Mouse (Mus musculus): ENCODE measurements around the gene 4930452B06Rik. TPM values are rescaled to one million over a fixed set of nuclear protein-coding genes. Genes with fewer than 3 reads are reported as not detected.

4930452B06Rik gene
- polyA plus RNA-seq, 1 experiment from 2014 or later, result 1.5 TPM

GRCm38 (mm10) chr14:8449299-8449698 lies 216.7 kb downstream of the 4930452B06Rik start:
- H3K36me3 ChIP-seq, result no peaks in the 10 kb centered on the region
- H3K27ac ChIP-seq, result no peak overlapping the region
- ATAC-seq (ENCODE audit: low read depth) (peak; percentile 60), DNase-seq (no peak)
- no peaks in the 10 kb centered on the region for H3K9me3 ChIP-seq (replicated peaks)
- peaks cover 25% of the 10 kb centered on the region for H3K4me1 ChIP-seq (replicated peaks)
- no peak overlapping the region for H3K4me3 ChIP-seq (replicated peaks)
- no peak overlapping the region for H3K9ac ChIP-seq
- no peaks in the 10 kb centered on the region for H3K27me3 ChIP-seq
- H3K4me2 ChIP-seq, result no peak overlapping the region

GRCm38 (mm10) chr14:8447352-8447751 lies 218.7 kb downstream of the 4930452B06Rik start:
- ATAC-seq (ENCODE audit: low read depth), result no peak
- peaks cover 25% of the 10 kb centered on the region for H3K4me1 ChIP-seq (replicated peaks)
- no peaks in the 10 kb centered on the region for H3K36me3 ChIP-seq
- 71% methylated on average over 1 of the region's 1 CpGs for WGBS (ENCODE audit: insufficient replicate concordance)
- H3K9ac ChIP-seq, result no peak overlapping the region
- no peaks in the 10 kb centered on the region for H3K9me3 ChIP-seq (replicated peaks)
- no peak for DNase-seq
- H3K4me3 ChIP-seq (replicated peaks), result no peak overlapping the region
- H3K4me2 ChIP-seq, result no peak overlapping the region
- no peaks in the 10 kb centered on the region for H3K27me3 ChIP-seq
- H3K27ac ChIP-seq, result no peak overlapping the region

DNA sequence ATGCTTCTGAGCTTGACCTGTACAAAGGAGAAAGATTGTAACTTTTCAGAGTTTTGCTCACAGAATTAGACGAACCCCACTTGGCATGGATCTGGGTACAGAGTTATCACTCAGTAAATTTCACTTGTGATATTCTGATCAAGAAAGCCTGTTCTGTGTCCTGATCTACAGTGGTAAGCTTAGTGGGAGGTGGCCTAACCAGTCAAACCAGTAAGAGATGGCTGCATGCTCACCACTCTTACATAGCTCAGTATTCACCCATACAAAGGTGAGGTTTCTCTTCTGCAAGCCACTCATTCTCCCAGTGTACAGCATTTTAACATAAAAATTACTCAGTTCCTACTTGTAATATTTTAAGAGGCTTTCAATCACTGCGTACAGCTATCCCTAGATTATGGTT lies 221.7 kb downstream of the 4930452B06Rik start:
- WGBS (ENCODE audit: insufficient replicate concordance), result 62% methylated on average over 2 of the region's 2 CpGs
- ATAC-seq (ENCODE audit: low read depth) (no peak), DNase-seq (no peak)
- no peak overlapping the region for H3K9ac ChIP-seq
- peaks cover 2% of the 10 kb centered on the region; the same call in 1 of the 2 replicates for H3K4me1 ChIP-seq (replicated peaks)
- no peaks in the 10 kb centered on the region for H3K36me3 ChIP-seq
- no peaks in the 10 kb centered on the region for H3K9me3 ChIP-seq (replicated peaks)
- no peak overlapping the region for H3K27ac ChIP-seq
- H3K4me2 ChIP-seq, result no peak overlapping the region
- H3K4me3 ChIP-seq (replicated peaks), result no peak overlapping the region
- no peaks in the 10 kb centered on the region for H3K27me3 ChIP-seq

- DNase-seq (no peak), ATAC-seq (ENCODE audit: low read depth) (no peak)
- H3K36me3 ChIP-seq, result no peaks in the 10 kb centered on the region
- no peak overlapping the region for H3K9ac ChIP-seq
- no peaks in the 10 kb centered on the region for H3K4me1 ChIP-seq (replicated peaks)
- H3K4me3 ChIP-seq (replicated peaks), result no peak overlapping the region
- no peaks in the 10 kb centered on the region for H3K27me3 ChIP-seq
- WGBS (ENCODE audit: insufficient replicate concordance), result 71% methylated on average over 3 of the region's 3 CpGs
- H3K4me2 ChIP-seq, result no peak overlapping the region
- H3K9me3 ChIP-seq (replicated peaks), result no peaks in the 10 kb centered on the region
- no peak overlapping the region for H3K27ac ChIP-seq
Observed at GRCm38 (mm10) chr14:8442691-8443090, 223.3 kb downstream of the 4930452B06Rik start.

DNA sequence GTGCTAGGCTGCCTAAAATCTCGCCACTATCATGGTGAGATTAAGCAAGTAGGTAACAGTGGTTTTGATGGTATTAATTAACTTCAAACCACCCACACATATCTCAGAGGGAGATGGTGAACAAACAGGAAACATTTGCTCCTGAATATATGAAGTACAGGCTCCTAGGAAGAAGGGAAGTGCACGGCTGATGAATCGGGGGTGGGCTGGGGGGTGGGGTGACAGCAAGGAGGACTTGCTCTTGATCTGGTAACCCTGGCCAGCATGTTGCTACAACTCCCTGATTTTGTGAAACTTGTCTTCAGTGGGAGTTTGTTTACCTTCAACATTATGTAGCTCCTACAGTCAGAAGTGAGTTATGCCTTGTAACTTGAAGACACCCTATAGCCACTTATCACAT lies 224.4 kb downstream of the 4930452B06Rik start:
- H3K9me3 ChIP-seq (replicated peaks), result no peaks in the 10 kb centered on the region
- no peak for DNase-seq
- 46% methylated on average over 3 of the region's 3 CpGs for WGBS (ENCODE audit: insufficient replicate concordance)
- no peaks in the 10 kb centered on the region for H3K36me3 ChIP-seq
- H3K27me3 ChIP-seq, result no peaks in the 10 kb centered on the region
- no peaks in the 10 kb centered on the region for H3K4me1 ChIP-seq (replicated peaks)
- ATAC-seq (ENCODE audit: low read depth), result no peak
- H3K4me3 ChIP-seq (replicated peaks), result no peak overlapping the region
- no peak overlapping the region for H3K9ac ChIP-seq
- H3K27ac ChIP-seq, result no peak overlapping the region
- H3K4me2 ChIP-seq, result no peak overlapping the region

- 49% methylated on average over 6 of the region's 6 CpGs for WGBS (ENCODE audit: insufficient replicate concordance)
- Histone ChIP-seq H3K27ac (no peak overlapping the region), H3K4me2 (no peak overlapping the region), H3K4me1 (replicated peaks) (no peaks in the 10 kb centered on the region), H3K36me3 (no peaks in the 10 kb centered on the region), H3K9ac (no peak overlapping the region), H3K4me3 (replicated peaks) (no peak overlapping the region), H3K9me3 (replicated peaks) (no peaks in the 10 kb centered on the region), H3K27me3 (no peaks in the 10 kb centered on the region)
- no peak for DNase-seq
- ATAC-seq (ENCODE audit: low read depth), result no peak
Observed at GRCm38 (mm10) chr14:8430611-8431230, 235.3 kb downstream of the 4930452B06Rik start.

- 60% methylated on average over 2 of the region's 2 CpGs for WGBS (ENCODE audit: insufficient replicate concordance)
- Histone ChIP-seq H3K9me3 (replicated peaks) (no peaks in the 10 kb centered on the region), H3K4me1 (replicated peaks) (no peaks in the 10 kb centered on the region), H3K9ac (no peak overlapping the region), H3K27ac (no peak overlapping the region), H3K4me3 (replicated peaks) (no peak overlapping the region), H3K36me3 (no peaks in the 10 kb centered on the region), H3K27me3 (no peaks in the 10 kb centered on the region), H3K4me2 (no peak overlapping the region)
- DNase-seq (no peak), ATAC-seq (ENCODE audit: low read depth) (no peak)
Observed at GRCm38 (mm10) chr14:8429767-8430166, 236.3 kb downstream of the 4930452B06Rik start.

DNA sequence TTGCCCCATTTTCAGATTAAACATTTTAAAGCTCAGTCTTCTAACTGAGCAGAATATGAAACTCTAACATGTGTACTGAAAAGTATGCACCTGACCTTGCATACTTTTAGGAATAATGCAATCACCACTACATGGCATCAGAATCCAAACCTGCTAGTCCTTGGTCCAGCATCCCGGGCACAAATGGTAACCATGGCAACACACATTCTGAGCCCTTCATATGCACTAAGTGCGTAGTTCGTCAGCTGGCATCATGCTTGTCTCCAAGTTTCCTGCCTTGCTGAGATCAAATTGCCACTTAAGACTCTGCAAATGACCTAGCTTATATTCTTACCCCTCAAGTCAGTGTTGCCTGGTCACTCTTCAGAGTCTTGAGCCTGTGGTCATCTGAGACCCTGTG lies 243.2 kb downstream of the 4930452B06Rik start:
- no peak overlapping the region for H3K27ac ChIP-seq
- ATAC-seq (ENCODE audit: low read depth) (no peak), DNase-seq (no peak)
- 78% methylated on average over 3 of the region's 3 CpGs for WGBS (ENCODE audit: insufficient replicate concordance)
- H3K27me3 ChIP-seq, result no peaks in the 10 kb centered on the region
- H3K9ac ChIP-seq, result no peak overlapping the region
- no peaks in the 10 kb centered on the region for H3K4me1 ChIP-seq (replicated peaks)
- H3K36me3 ChIP-seq, result no peaks in the 10 kb centered on the region
- H3K9me3 ChIP-seq (replicated peaks), result no peaks in the 10 kb centered on the region
- no peak overlapping the region for H3K4me3 ChIP-seq (replicated peaks)
- no peak overlapping the region for H3K4me2 ChIP-seq

DNA sequence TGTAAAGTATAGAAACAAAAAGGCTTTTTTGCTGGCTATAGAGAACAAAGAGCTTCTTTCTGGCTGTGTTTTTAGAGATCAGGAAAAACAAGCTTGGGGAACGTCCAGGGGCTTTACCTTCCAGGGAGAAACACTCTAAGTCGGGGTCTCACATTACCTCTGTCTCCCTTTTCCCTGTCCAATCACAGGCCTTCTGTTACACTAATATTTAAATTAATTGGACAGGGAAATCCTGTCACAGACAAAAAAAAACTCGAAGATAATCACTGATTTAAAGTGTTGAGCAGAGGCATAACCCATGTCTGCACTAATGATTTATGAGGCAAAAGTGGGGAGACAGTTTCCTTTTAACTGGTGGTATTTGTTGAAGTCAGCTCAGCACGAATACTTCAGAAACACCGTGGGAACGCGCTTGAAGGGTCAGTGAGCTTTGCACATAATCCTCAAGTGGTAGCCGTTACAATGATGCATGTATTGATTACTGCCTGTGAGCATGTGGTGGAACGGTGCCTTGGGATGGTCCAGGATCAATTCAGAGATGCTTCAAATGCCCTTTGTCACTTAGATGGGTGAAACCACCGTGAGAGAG lies 244.7 kb downstream of the 4930452B06Rik start:
- H3K27me3 ChIP-seq, result no peaks in the 10 kb centered on the region
- no peaks in the 10 kb centered on the region for H3K4me1 ChIP-seq (replicated peaks)
- H3K4me3 ChIP-seq (replicated peaks), result no peak overlapping the region
- no peak overlapping the region for H3K27ac ChIP-seq
- H3K4me2 ChIP-seq, result no peak overlapping the region
- DNase-seq, result no peak
- no peak overlapping the region for H3K9ac ChIP-seq
- ATAC-seq (ENCODE audit: low read depth), result no peak
- no peaks in the 10 kb centered on the region for H3K36me3 ChIP-seq
- no peaks in the 10 kb centered on the region for H3K9me3 ChIP-seq (replicated peaks)
- 31% methylated on average over 10 of the region's 10 CpGs for WGBS (ENCODE audit: insufficient replicate concordance)

DNA sequence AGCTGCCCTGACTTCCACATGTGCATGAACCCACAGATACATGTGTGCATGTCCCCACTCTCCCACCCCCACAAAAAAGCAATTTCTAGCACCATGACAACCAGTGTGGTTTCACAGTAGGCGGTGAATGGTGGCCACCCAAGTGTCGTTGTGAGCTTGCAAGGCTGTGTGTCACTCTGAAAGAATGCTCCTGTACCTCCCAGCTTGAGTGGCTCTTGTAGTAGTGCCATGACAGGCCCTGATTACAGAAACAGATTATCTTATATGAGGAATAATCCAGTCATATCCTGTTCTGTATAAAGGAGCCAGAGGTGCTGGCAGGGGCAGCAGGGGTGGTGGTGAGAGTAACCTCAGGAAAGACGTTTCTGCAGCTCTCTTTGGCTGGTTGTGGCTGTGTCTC lies 247.4 kb downstream of the 4930452B06Rik start:
- H3K27me3 ChIP-seq, result no peaks in the 10 kb centered on the region
- H3K27ac ChIP-seq, result no peak overlapping the region
- DNase-seq, result no peak
- H3K9ac ChIP-seq, result no peak overlapping the region
- H3K9me3 ChIP-seq (replicated peaks), result no peaks in the 10 kb centered on the region
- no peak overlapping the region for H3K4me3 ChIP-seq (replicated peaks)
- no peaks in the 10 kb centered on the region for H3K4me1 ChIP-seq (replicated peaks)
- no peaks in the 10 kb centered on the region for H3K36me3 ChIP-seq
- H3K4me2 ChIP-seq, result no peak overlapping the region
- 59% methylated on average over 3 of the region's 3 CpGs for WGBS (ENCODE audit: insufficient replicate concordance)
- ATAC-seq (ENCODE audit: low read depth), result no peak

DNA sequence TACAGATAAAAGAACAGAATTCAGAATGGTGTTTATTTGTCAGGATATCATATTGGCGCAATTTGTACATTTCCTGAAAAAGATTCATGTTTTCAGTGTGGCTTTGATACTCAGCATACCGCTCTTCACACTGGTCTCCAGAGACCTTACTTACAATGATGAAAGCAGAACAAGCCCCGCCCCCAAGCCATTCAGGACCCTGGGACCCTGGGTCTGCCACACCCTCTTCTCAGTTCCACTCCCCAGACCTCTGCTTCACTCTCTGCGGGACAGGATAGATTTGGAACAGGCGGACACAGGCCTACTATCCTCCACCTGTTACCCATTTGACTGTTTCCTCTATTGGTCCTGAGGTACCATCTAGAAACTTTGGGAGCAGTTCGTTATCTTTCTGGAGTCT lies 260.1 kb downstream of the 4930452B06Rik start:
- 58% methylated on average over 6 of the region's 6 CpGs for WGBS (ENCODE audit: insufficient replicate concordance)
- Histone ChIP-seq H3K27ac (no peak overlapping the region), H3K27me3 (no peaks in the 10 kb centered on the region), H3K4me1 (replicated peaks) (no peaks in the 10 kb centered on the region), H3K4me2 (no peak overlapping the region), H3K9ac (no peak overlapping the region), H3K9me3 (replicated peaks) (no peaks in the 10 kb centered on the region), H3K36me3 (no peaks in the 10 kb centered on the region), H3K4me3 (replicated peaks) (no peak overlapping the region)
- ATAC-seq (ENCODE audit: low read depth), result no peak
- no peak for DNase-seq

DNA sequence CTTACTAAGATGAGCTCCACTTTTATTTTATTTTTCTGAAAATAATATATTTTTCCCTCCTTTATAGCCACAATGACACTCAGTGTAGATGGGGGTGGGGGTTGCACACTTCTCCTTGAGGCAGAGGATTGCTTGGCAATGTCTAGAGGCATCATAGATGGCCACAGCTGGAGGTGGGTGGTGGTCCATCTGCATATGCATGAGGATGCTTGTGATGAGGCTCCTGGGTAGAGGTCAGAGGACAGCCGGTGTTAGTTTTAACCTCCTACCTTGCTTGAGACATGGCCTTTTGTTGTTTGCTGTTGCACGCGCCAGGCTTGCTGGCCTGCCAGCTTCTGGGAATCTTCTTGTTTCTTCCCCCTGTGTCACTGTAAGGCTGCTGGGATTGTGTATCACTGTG lies 262.7 kb downstream of the 4930452B06Rik start:
- no peak overlapping the region for H3K27ac ChIP-seq
- H3K9ac ChIP-seq, result no peak overlapping the region
- H3K4me3 ChIP-seq (replicated peaks), result no peak overlapping the region
- H3K4me2 ChIP-seq, result no peak overlapping the region
- H3K9me3 ChIP-seq (replicated peaks), result no peaks in the 10 kb centered on the region
- 84% methylated on average over 3 of the region's 3 CpGs for WGBS (ENCODE audit: insufficient replicate concordance)
- no peaks in the 10 kb centered on the region for H3K4me1 ChIP-seq (replicated peaks)
- no peaks in the 10 kb centered on the region for H3K27me3 ChIP-seq
- ATAC-seq (ENCODE audit: low read depth) (no peak), DNase-seq (no peak)
- no peaks in the 10 kb centered on the region for H3K36me3 ChIP-seq

All from liver, embryonic 13.5 days (tissue).